Mouse (Mus musculus): ENCODE results near the gene Olfr267.
A peak's percentile ranks its signal among the peaks of the same experiment; 100 is the strongest.

Olfr267 gene

DNA sequence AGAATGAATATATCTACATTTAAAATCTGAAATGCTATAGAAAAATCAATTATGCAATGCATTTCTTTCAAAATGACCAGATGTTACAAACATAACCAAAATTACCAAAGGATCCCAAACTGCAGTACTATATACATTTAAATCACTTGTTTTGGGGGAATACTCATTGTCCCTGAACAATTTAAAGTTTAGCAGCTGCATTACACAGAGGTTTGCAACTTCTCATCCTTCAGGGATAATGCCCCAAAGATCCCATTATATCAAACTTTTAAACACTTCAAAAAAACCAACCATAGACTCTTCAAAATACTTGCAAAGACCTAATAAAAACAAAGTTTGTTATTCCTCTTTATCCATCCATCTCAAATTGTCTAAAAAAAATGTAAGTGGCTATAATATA is at the start of gene Olfr267:
Gene Olfr267 (minus strand): TSS at position 101 of the 400 bp plus-strand sequence.
- no peak for DNase-seq

GRCm38 (mm10) chr4:58832908-58833307 is 45.4 kb upstream of the Olfr267 start:
- no peak for DNase-seq

DNA sequence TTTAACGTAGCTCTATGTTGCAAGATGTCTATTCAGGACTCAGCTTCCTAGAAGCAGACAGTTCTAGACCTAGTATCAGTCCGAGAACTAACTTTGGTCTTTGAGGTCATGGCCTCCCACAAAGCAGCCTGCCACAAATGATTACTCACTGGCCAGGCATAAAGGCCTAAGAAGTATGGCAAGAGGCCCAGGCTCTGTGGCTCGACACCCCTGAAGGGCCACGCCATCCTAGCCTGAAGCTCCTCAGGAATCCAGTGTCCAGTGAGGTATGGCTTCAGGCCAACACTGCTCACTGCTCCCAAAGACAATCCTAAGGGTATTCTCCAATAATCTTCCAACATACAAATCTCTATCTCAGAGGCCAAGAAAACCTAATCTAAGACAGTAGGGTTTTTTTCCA is 38.4 kb upstream of the Olfr267 start:
- no peak for DNase-seq

DNA sequence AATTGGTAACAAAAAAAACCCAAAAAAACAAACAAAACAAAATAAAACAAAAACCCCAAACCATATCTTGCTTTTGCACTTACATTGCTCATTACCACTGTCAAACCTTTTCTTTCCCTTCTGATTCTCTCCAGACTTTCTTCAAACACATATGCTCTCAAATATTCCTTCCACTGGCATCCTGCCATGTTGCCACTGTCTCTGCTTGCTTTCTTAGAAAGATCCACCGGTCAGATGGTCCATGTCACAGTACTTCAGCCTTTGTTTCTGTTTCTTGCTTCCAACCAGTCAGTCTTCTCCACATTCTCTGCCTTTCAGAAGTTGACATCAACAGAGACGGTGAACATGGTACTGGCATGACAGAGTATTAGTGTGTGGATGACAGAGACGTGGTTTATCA is 857 bp downstream of the Olfr267 start:
- DNase-seq: no peak

- no peak for DNase-seq
These were observed 24.1 kb downstream of the Olfr267 start for GRCm38 (mm10) chr4:58763417-58763816.

GRCm38 (mm10) chr4:58749510-58749909 is 38.0 kb downstream of the Olfr267 start:
- peak; percentile 58 for DNase-seq

GRCm38 (mm10) chr4:58749101-58749500 is 38.4 kb downstream of the Olfr267 start:
- peak; percentile 50 for DNase-seq

GRCm38 (mm10) chr4:58745583-58746222 is 41.8 kb downstream of the Olfr267 start:
- no peak for DNase-seq

DNA sequence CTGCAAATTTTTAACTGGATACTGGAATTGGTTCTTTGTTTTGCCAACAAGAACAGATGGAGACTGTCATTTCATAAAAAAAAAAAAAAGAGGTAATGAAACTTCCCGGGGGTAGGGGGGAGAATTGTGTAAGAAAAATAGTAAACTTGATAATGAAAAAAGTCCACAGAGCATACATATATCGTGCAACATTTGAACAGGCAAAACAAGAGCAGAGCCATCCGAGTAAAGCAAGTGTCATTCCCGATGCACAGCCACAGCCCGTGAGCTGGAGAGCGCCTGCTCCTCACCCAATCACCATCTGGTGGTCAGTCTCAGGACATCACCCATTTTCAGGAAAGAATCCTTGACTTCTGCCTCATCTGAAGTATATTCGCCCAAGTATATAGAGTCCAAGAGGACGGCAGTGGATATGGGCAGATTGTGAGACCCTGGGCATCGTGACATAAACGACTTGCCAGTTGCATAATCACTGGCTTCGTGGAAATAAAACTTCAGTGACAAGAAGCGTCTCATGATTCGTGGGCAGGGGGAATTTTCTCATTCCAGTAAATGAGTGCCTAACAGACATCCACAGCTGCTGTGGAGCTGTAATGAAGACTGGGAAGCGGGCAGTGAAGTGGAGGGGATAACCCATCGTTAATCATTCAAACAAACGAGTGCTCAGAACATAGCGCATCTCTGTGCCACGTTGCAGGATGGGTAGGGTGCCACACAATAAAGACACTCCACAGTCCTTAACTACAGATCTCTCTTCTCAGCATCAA is 50.5 kb downstream of the Olfr267 start:
- DNase-seq: no peak

Data from embryo, embryonic 11 days (tissue).